Mouse (Mus musculus): ENCODE measurements around the gene Cnnm2.

GRCm38 (mm10) chr19:46776391-46776790 lies 15.0 kb downstream of the Cnnm2 start:
- TF ChIP-seq CTCF (IDR thresholded peaks at IDR 0.05; ENCODE audit: insufficient read depth, low read depth, low read length) (no peak), POLR2A (IDR thresholded peaks at IDR 0.05; ENCODE audit: insufficient read depth, low read depth, low read length) (no peak)

All from olfactory bulb, adult 2 months (tissue).